Mouse (Mus musculus) MEL (cell line): Measurements from ENCODE around the gene Enox1.

Experiments used
- BHLHE40 ChIP-seq: IDR thresholded peaks from 2 replicates; pipeline ENCODE4 v1.6.1; 2012; ENCODE audit warnings: low read depth, mild to moderate bottlenecking, inconsistent platforms, low read length, improper control_type of control experiment, borderline replicate concordance
- CTCF ChIP-seq, 3 experiments: IDR thresholded peaks in 2 of 3; conservative IDR thresholded peaks in 1 of 3; 2 replicates each; pipeline ENCODE4 v1.5.1; 2011 to 2012; ENCODE audit warnings: low read length in 3 of 3, low read depth in 2 of 3, mild to moderate bottlenecking in 2 of 3, improper control_type of control experiment in 1 of 3, inconsistent platforms in 1 of 3, mixed read lengths in 1 of 3, moderate library complexity in 1 of 3; ENCODE audit not compliant: control insufficient read depth in 1 of 3, insufficient read depth in 1 of 3, poor library complexity in 1 of 3, severe bottlenecking in 1 of 3
- EP300 ChIP-seq, 2 experiments: IDR thresholded peaks; 2 replicates each; pipeline ENCODE4 v1.6.1; 2011; ENCODE audit warnings: improper control_type of control experiment in 2 of 2, low read length in 2 of 2, low read depth in 1 of 2, mild to moderate bottlenecking in 1 of 2
- GATA1 ChIP-seq: IDR thresholded peaks from 2 replicates; pipeline ENCODE4 v1.6.1; 2011; ENCODE audit warnings: low read depth, low read length, improper control_type of control experiment
- MAX ChIP-seq: IDR thresholded peaks from 2 replicates; pipeline ENCODE4 v1.6.1; 2011; ENCODE audit warnings: low read length, improper control_type of control experiment
- MEF2A ChIP-seq: IDR thresholded peaks from 2 replicates; pipeline ENCODE4 v1.6.1; 2014; ENCODE audit warnings: low read depth, mild to moderate bottlenecking, inconsistent platforms, low read length, improper control_type of control experiment; ENCODE audit not compliant: poor library complexity, insufficient replicate concordance, severe bottlenecking; ENCODE audit errors: extremely low read depth
- NRF1 ChIP-seq: IDR thresholded peaks from 2 replicates; pipeline ENCODE4 v1.6.1; 2014; ENCODE audit warnings: low read depth, mild to moderate bottlenecking, inconsistent platforms, low read length, improper control_type of control experiment, moderate library complexity; ENCODE audit not compliant: poor library complexity, insufficient read depth, severe bottlenecking
- POLR2A ChIP-seq, 2 experiments: IDR thresholded peaks; 2 replicates each; pipeline ENCODE4 v1.6.1; 2011 to 2012; ENCODE audit warnings: low read length in 2 of 2, mild to moderate bottlenecking in 2 of 2, control low read depth in 1 of 2, improper control_type of control experiment in 1 of 2, low read depth in 1 of 2, moderate library complexity in 1 of 2; ENCODE audit not compliant: control insufficient read depth in 1 of 2, insufficient read depth in 1 of 2, poor library complexity in 1 of 2
- USF1 ChIP-seq: IDR thresholded peaks from 2 replicates; pipeline ENCODE4 v1.6.1; 2014; ENCODE audit warnings: low read depth, mild to moderate bottlenecking, inconsistent platforms, low read length, improper control_type of control experiment, moderate library complexity
- USF2 ChIP-seq, 2 experiments: IDR thresholded peaks; 2 replicates each; pipeline ENCODE4 v1.6.1; 2011 to 2012; ENCODE audit warnings: improper control_type of control experiment in 2 of 2, low read length in 2 of 2, borderline replicate concordance in 1 of 2, inconsistent platforms in 1 of 2, low read depth in 1 of 2, mild to moderate bottlenecking in 1 of 2; ENCODE audit not compliant: insufficient read depth in 1 of 2
- ZNF384 ChIP-seq: IDR thresholded peaks from 2 replicates; pipeline ENCODE4 v1.6.1; 2012; ENCODE audit warnings: low read depth, mild to moderate bottlenecking, inconsistent platforms, low read length, improper control_type of control experiment

DNA sequence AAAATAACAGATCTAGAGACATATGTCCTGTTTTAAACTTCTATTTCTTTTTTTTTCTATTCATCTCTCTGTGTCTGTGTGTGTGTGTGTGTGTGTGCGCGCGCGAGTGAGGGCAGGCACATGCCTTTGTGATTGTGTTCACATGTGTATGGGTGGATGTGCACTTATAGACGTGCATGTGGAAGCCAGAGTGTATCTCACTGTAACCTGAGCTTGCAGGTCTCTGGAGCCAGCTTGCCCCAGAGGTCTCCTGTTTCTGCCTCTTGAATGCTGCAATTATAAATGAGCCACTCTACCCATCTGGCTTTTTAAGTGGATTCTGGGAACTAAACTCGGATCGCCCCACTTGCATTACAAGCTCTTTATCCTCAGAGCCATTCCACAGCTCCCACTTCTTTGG, 92.4 kb downstream of the Enox1 start:
- TF ChIP-seq ZNF384 (no peak), USF1 (no peak), CTCF (IDR thresholded peaks at IDR 0.05 in 2 of 3, conservative IDR thresholded peaks at IDR 0.05 in 1 of 3; ENCODE audit: control insufficient read depth in 1 of 3, insufficient read depth in 1 of 3, low read depth in 2 of 3, low read length in 3 of 3, poor library complexity in 1 of 3, severe bottlenecking in 1 of 3) (no peak), MAX (no peak), POLR2A (IDR thresholded peaks at IDR 0.05; ENCODE audit: control insufficient read depth in 1 of 2, insufficient read depth in 1 of 2, low read depth in 1 of 2, low read length in 2 of 2, poor library complexity in 1 of 2) (no peak), MEF2A (no peak), USF2 (IDR thresholded peaks at IDR 0.05; ENCODE audit: borderline replicate concordance in 1 of 2, insufficient read depth in 1 of 2, low read depth in 1 of 2, low read length in 2 of 2) (no peak), NRF1 (no peak), GATA1 (no peak), EP300 (IDR thresholded peaks at IDR 0.05; ENCODE audit: low read depth in 1 of 2, low read length in 2 of 2) (no peak), BHLHE40 (no peak)
